Mouse (Mus musculus) layer of hippocampus, adult 2 months (tissue): ENCODE measurements around the gene Casp4. TPM values are rescaled to one million over a fixed set of nuclear protein-coding genes. Genes with fewer than 3 reads are reported as not detected.

Source experiments
- DNase-seq, 2 experiments: peaks; one replicate each; pipeline ENCODE4 v3.0.0; 2022; ENCODE audit warnings: low spot score in 2 of 2
- H3K27ac ChIP-seq: fragments of 200-600 bp; 2 replicates; pipeline ENCODE4 v1.8.1; 2022
- H3K4me3 ChIP-seq: fragments of 200-600 bp; 2 replicates; pipeline ENCODE4 v1.8.1; 2022; ENCODE audit warnings: mild to moderate bottlenecking
- CTCF ChIP-seq: fragments of 200-600 bp; conservative IDR thresholded peaks from 2 replicates; pipeline ENCODE4 v1.8.1; 2022; ENCODE audit warnings: antibody characterized with exemption, mild to moderate bottlenecking, moderate library complexity
- total RNA-seq, 2 experiments: library from RNA; stranded (reverse); gene quantifications; 2 replicates each; pipeline ENCODE4 v1.2.3; 2021

The Casp4 gene
- total RNA-seq, 2 experiments from 2014 or later: 0.84 to 1.1 TPM

DNA sequence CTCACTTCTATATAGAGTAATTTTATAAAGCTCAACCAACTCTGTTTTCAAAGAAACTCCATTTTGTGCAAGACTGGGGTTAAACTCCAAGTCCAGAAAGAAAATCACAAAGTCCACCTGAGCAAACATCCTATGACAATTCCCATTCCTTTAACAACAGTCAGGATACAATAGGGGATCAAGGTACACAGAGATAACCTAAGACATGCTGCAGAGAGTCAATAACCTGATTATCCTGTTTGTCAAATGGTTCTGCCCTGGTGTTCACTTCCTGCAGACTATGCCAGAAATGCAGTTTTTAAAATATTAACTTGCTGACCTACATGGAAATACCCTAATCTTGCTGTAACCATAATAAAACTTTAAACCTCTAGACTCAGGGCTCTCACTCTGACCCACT lies 23.8 kb downstream of the Casp4 start:
- Histone ChIP-seq H3K4me3 (no peak overlapping the region), H3K27ac (no peak overlapping the region)
- DNase-seq: no peak
- TF ChIP-seq CTCF: no peak

DNA sequence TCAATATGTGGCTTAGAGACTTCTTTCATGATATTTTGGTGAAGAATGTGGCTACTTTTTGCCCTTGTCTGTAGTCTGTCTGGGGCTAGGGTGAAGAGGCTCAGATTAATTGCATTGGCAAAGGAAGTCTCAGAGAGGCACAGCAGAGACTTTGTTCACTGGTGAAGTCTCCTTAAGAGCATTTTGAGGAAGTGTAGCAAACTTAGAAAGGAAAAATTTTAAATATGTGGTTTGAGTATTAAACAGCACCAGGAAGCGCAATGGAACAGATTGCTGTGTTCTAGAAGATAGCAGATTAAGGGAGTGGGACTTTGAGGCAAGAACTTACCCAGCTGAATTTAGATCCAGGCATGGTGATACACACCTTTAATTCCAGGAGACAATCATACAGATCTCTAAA lies 24.8 kb downstream of the Casp4 start:
- no peak for DNase-seq
- H3K4me3 ChIP-seq: no peak overlapping the region
- TF ChIP-seq CTCF: no peak
- H3K27ac ChIP-seq: no peak overlapping the region

DNA sequence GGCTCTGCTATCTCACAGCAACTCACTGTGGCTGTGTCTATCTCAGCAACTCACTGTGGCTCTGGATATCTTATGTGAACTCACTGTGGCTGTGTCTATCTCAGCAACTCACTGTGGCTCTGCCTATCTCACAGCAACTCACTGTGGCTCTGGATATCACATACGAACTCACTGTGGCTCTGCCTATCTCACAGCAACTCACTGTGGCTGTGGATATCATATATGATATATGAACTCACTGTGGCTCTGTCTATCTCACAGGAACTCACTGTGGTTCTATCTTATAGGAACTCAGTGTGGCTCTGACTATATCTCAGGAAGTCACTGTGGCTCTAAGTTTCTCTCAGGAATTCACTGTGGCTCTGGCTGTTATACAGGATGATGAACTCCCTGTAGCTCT lies 34.5 kb downstream of the Casp4 start:
- no peak for TF ChIP-seq CTCF
- DNase-seq: no peak
- H3K27ac ChIP-seq: no peak overlapping the region
- H3K4me3 ChIP-seq: no peak overlapping the region

DNA sequence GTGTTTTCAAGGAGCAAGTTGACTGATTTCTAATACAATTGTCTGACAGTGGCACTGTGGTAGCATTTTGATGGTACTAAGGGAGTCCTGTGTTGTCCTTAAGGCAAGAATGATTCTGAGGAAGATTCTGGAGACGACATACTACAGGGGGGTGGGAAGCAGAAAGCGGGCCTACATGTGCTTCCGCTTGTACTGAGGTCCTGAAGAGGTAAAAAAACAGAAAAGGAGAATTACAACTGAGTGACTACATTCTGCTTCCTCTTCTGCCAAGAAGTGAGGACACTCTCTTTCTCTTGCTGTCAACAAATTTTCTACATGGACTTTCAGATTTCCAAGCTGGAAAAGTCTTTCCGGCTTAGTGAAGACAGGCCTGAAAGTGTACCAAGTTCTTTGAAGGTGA lies 35.5 kb downstream of the Casp4 start:
- Histone ChIP-seq H3K4me3 (no peak overlapping the region), H3K27ac (no peak overlapping the region)
- DNase-seq: no peak
- TF ChIP-seq CTCF: no peak

DNA sequence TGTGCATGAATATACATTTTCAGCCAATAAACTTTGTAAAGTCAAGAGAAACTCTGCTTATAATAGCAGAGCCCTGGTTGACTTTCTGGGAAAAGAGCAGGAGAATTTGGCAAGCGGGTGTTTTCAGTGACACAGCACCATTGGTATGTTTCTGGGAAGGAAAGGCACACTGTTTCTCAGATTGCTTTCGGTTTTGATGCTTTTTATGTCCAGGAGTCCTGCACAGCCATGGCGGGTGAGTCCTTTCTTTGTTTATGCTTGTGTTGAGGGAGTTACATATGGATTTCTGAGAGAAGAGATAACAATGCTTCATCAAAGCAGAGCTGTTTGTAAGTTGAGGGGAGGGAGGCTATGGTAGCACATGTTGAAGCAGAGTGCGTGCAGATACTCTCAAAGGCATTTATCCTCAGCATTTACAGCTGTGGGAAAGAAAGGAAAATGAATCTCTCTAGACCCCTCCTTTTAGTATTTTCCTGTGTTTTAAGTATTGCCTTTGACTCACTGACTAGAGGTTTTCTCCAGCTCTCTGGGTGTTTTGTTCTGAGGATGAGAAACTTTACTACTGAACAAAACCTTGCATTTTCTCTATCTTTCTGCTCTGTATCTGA lies 36.8 kb downstream of the Casp4 start, which contains the start of gene Casp12:
Gene Casp12 (plus strand): TSS at position 140 of the 608 bp plus-strand sequence.
- Histone ChIP-seq H3K27ac (peak within 1 kb of the TSS; percentile 48; the same call in 1 of the 2 replicates), H3K4me3 (peak within 1 kb of the TSS; percentile 33; the same call in 1 of the 2 replicates)
- no peak for TF ChIP-seq CTCF
- no peak for DNase-seq

DNA sequence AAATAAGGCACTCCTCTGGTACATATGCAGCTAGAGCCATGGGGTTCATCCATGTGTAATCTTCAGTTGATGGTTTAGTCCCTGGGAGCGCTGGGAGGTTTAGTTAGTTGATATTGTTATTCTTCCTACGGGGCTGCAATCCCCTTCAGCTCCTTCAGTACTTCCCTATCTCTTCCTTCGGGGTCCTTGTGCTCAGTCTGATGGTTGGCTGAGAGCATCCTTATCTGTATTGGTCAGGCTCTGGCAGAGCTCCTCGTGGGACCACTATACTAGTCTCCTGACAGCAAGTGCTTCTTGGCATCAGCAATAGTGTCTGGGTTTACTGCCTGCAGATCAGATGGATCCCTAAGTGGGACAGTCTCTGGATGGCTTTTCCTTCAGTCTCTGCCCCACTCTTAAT lies 38.8 kb downstream of the Casp4 start:
- DNase-seq: no peak
- Histone ChIP-seq H3K4me3 (no peak overlapping the region), H3K27ac (no peak overlapping the region)
- TF ChIP-seq CTCF: no peak

DNA sequence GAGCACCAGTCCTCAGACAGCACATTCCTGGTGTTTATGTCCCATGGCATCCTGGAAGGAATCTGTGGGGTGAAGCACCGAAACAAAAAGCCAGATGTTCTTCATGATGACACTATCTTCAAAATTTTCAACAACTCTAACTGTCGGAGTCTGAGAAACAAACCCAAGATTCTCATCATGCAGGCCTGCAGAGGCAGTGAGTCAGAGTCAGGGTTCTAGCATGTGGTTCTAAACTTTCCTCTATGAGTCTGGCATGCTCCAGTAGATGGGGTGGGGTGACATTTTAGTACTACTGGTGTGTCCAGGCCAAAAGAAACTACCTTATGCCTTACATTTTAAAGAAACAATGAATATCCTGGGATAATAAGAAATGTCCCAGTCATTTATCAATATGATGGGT lies 45.0 kb downstream of the Casp4 start:
- no peak for DNase-seq
- TF ChIP-seq CTCF: no peak
- Histone ChIP-seq H3K4me3 (no peak overlapping the region), H3K27ac (no peak overlapping the region)

DNA sequence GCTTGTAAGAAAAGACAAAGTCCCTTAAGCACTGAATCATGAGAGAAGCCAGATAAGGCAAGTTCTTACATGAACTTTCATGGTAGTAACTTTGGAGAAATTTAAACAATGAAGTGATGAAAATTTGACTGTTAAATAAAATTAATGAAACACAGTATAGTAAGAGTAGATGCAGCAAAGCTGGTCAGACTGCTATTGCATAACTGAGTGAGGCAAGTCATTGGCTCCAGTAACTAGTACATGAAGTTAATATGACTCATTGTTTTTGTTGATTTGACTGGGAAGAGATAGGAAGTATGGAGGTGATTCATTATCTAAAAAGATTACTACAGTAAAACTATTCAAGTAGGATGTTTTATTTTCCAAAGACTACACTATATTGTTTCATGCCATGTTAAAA lies 48.2 kb downstream of the Casp4 start:
- no peak overlapping the region for H3K27ac ChIP-seq
- no peak for TF ChIP-seq CTCF
- H3K4me3 ChIP-seq: no peak overlapping the region
- no peak for DNase-seq

Other genes starting within 250 kb of the Casp4 start
- under 1 TPM; 0.54 to 0.97 TPM for gene Casp1, start 10.3 kb upstream of the Casp4 start, total RNA-seq
- gene Casp12, start 36.6 kb downstream of the Casp4 start, total RNA-seq: 1 to 10 TPM in 1 of 2 experiments, under 1 TPM in 1; 0.59 to 1.7 TPM